Mouse (Mus musculus) heart, embryonic 16.5 days (tissue): Measurements from ENCODE around the gene Cd22. TPM values are rescaled to one million over a fixed set of nuclear protein-coding genes. Genes with fewer than 3 reads are reported as not detected.

Source experiments
- ATAC-seq: fragments of 200-750 bp; cut with Nextera tagmentation; replicated peaks from 2 replicates; pipeline ENCODE4 v1.8.0; 2017; ENCODE audit warnings: moderate number of reproducible peaks; ENCODE audit not compliant: insufficient read depth, low FRiP score; ENCODE audit errors: extremely low read depth
- H3K27ac ChIP-seq: fragments of 300-500 bp; sonication (generic); 2 replicates; pipeline ENCODE4 v1.5.1; 2014; ENCODE audit warnings: mild to moderate bottlenecking, low read length, control low read depth, moderate library complexity
- H3K27me3 ChIP-seq: fragments of 300-500 bp; sonication (generic); 2 replicates; pipeline ENCODE4 v1.6.1; 2014; ENCODE audit warnings: low read length, mixed read lengths; ENCODE audit not compliant: control insufficient read depth, insufficient read depth
- H3K36me3 ChIP-seq: fragments of 300-500 bp; sonication (generic); 2 replicates; pipeline ENCODE4 v1.6.1; 2014; ENCODE audit not compliant: control insufficient read depth, insufficient read depth
- H3K4me1 ChIP-seq: fragments of 300-500 bp; sonication (generic); 2 replicates; pipeline ENCODE4 v1.6.1; 2014; ENCODE audit warnings: low read length, mixed read lengths; ENCODE audit not compliant: control insufficient read depth, insufficient read depth
- H3K4me2 ChIP-seq: fragments of 300-500 bp; sonication (generic); 2 replicates; pipeline ENCODE4 v1.6.1; 2014; ENCODE audit warnings: low read depth, mild to moderate bottlenecking, control low read depth, low read length
- H3K4me3 ChIP-seq: fragments of 300-500 bp; sonication (generic); 2 replicates; pipeline ENCODE4 v1.5.1; 2014; ENCODE audit warnings: mild to moderate bottlenecking, control low read depth, low read length
- H3K9ac ChIP-seq: fragments of 300-500 bp; sonication (generic); 2 replicates; pipeline ENCODE4 v1.6.1; 2014; ENCODE audit warnings: low read length, control low read depth
- H3K9me3 ChIP-seq: fragments of 300-500 bp; sonication (generic); replicated peaks from 2 replicates; pipeline ENCODE4 v1.6.1; 2016; ENCODE audit warnings: low read length; ENCODE audit not compliant: control insufficient read depth
- WGBS: fragments of 180-500 bp; shearing (Covaris S2); extraction: QIAGEN DNeasy Blood & Tissue Kit; methylation state at CpG from one replicate; pipeline ENCODE4 v1.1.7; 2014; 5-methylcytosine and 5-hydroxymethylcytosine counted together
- polyA plus RNA-seq: library from polyadenylated mRNA; unstranded; fragments of >200 nt; fragmentation: Nextera tagmentation; extraction: Ambion mirVana; gene quantifications from 2 replicates; pipeline ENCODE4 v1.2.1, GENCODE M21; 2015

Cd22 gene
- polyA plus RNA-seq, 1 experiment from 2014 or later = 0.14 TPM

DNA sequence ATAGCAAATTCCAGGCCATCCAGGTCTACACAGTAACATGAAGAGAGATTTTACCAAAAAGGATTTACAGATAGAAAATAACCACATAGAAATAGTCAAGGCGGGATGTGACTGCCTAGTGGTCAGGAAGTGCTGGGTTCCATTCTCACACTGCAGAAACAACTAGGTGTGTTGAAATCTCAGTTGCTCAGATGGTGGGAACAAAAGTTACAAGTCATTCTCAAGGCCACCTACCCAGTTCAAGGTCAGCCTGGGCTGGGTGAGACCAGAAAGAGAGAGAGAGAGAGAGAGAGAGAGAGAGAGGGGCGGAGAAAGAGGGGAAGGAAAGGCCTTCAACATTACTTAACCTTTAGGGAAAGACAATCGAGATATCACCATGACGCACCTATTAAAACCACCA is 6.7 kb upstream of the Cd22 start:
- Histone ChIP-seq H3K27me3 (no peaks in the 10 kb centered on the region), H3K4me3 (no peak overlapping the region), H3K9ac (no peak overlapping the region), H3K4me2 (no peak overlapping the region), H3K27ac (no peak overlapping the region), H3K9me3 (no peaks in the 10 kb centered on the region), H3K36me3 (no peaks in the 10 kb centered on the region), H3K4me1 (0 out of 2 replicates have a peak, but pooled peaks cover 3% of the 10 kb centered on the region)
- WGBS = 67% methylated on average over 4 of the region's 4 CpGs
- no peak for ATAC-seq

GRCm38 (mm10) chr7:30884047-30884446 is 3.9 kb upstream of the Cd22 start:
- Histone ChIP-seq H3K36me3 (no peaks in the 10 kb centered on the region), H3K9me3 (no peaks in the 10 kb centered on the region), H3K9ac (no peak overlapping the region), H3K27me3 (no peaks in the 10 kb centered on the region), H3K4me3 (no peak overlapping the region), H3K4me2 (no peak overlapping the region), H3K4me1 (no peaks in the 10 kb centered on the region), H3K27ac (no peak overlapping the region)
- no peak for ATAC-seq

- Histone ChIP-seq H3K4me1 (no peaks in the 10 kb centered on the region), H3K4me3 (no peak overlapping the region), H3K4me2 (no peak overlapping the region), H3K27me3 (no peaks in the 10 kb centered on the region), H3K36me3 (no peaks in the 10 kb centered on the region), H3K27ac (no peak overlapping the region), H3K9me3 (no peaks in the 10 kb centered on the region), H3K9ac (no peak overlapping the region)
- whole genome bisulfite sequencing = 69% methylated on average over 3 of the region's 3 CpGs
- no peak for ATAC-seq
These were observed 1.2 kb upstream of the Cd22 start for GRCm38 (mm10) chr7:30881367-30881766.

- Histone ChIP-seq H3K9me3 (no peaks in the 10 kb centered on the region), H3K27me3 (no peaks in the 10 kb centered on the region), H3K4me2 (no peak overlapping the region), H3K27ac (no peak overlapping the region), H3K9ac (no peak overlapping the region), H3K4me3 (no peak overlapping the region), H3K4me1 (no peaks in the 10 kb centered on the region), H3K36me3 (no peaks in the 10 kb centered on the region)
- ATAC-seq = no peak
- 79% methylated on average over 6 of the region's 6 CpGs for WGBS
These were observed 1.2 kb downstream of the Cd22 start for GRCm38 (mm10) chr7:30878950-30879349.

- Histone ChIP-seq H3K4me2 (peak overlapping the region; percentile 49), H3K27ac (no peak overlapping the region), H3K4me1 (no peaks in the 10 kb centered on the region), H3K36me3 (no peaks in the 10 kb centered on the region), H3K27me3 (peaks cover 9% of the 10 kb centered on the region), H3K4me3 (0 out of 2 replicates have a peak overlapping the region, but pooled peaks have one; percentile 18), H3K9ac (0 out of 2 replicates have a peak overlapping the region, but pooled peaks have one; percentile 29), H3K9me3 (no peaks in the 10 kb centered on the region)
- WGBS = 17% methylated on average over 15 of the region's 15 CpGs
- no peak for ATAC-seq
These were observed 7.1 kb downstream of the Cd22 start for GRCm38 (mm10) chr7:30873083-30873482.

- ATAC-seq = no peak
These were observed 16.8 kb downstream of the Cd22 start for GRCm38 (mm10) chr7:30863386-30863785.

DNA sequence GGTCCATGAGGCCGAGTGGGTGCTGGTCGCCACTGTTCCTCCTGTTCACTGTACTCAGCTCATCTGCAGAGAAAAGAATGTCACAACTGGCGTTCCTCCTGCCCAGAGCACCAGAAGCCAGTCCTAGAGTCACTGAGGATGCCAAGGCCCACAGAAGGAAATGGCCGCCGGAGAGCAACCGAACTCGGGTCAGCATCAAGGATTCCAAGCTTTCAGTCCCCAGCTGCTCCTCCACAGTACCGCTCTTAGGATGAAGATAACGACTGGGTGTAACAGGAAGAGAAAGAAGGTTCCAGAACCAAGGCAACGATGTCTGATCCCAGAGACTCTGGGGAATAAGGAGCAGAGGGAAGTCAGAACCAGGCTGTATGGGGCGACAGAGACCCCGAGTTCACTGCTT is 18.7 kb downstream of the Cd22 start, which contains the start of gene Ffar1:
Gene Ffar1 (minus strand): TSS at position 101 of the 400 bp plus-strand sequence.
- H3K9me3 ChIP-seq = no peaks in the 10 kb centered on the region
- no peak within 1 kb of the TSS for H3K9ac ChIP-seq
- H3K4me1 ChIP-seq = peaks cover 10% of the 10 kb centered on the region; the same call in 1 of the 2 replicates
- peaks cover 15% of the 10 kb centered on the region for H3K27me3 ChIP-seq
- ATAC-seq = no peak
- H3K4me2 ChIP-seq = no peak within 1 kb of the TSS
- H3K27ac ChIP-seq = no peak within 1 kb of the TSS
- H3K36me3 ChIP-seq = no peaks in the 10 kb centered on the region
- 77% methylated on average over 12 of the region's 12 CpGs for WGBS
- no peak within 1 kb of the TSS for H3K4me3 ChIP-seq

More at GRCm38 (mm10) chr7:30863386-30863785, 16.8 kb downstream of the Cd22 start:
- Histone ChIP-seq H3K36me3 (no peaks in the 10 kb centered on the region), H3K9me3 (no peaks in the 10 kb centered on the region), H3K4me1 (peaks cover 10% of the 10 kb centered on the region; the same call in 1 of the 2 replicates), H3K9ac (no peak overlapping the region), H3K4me2 (no peak overlapping the region), H3K27ac (no peak overlapping the region), H3K27me3 (peaks cover 15% of the 10 kb centered on the region), H3K4me3 (no peak overlapping the region)
- 45% methylated on average over 8 of the region's 8 CpGs for WGBS

- H3K4me3 ChIP-seq = no peak overlapping the region
- no peaks in the 10 kb centered on the region for H3K9me3 ChIP-seq
- no peaks in the 10 kb centered on the region for H3K36me3 ChIP-seq
- WGBS = 10% methylated on average over 14 of the region's 16 CpGs
- H3K27ac ChIP-seq = no peak overlapping the region
- peaks cover 19% of the 10 kb centered on the region for H3K27me3 ChIP-seq
- H3K9ac ChIP-seq = no peak overlapping the region
- no peak for ATAC-seq
- peak overlapping the region; percentile 52 for H3K4me2 ChIP-seq
- peaks cover 10% of the 10 kb centered on the region; the same call in 1 of the 2 replicates for H3K4me1 ChIP-seq
These were observed 20.3 kb downstream of the Cd22 start for GRCm38 (mm10) chr7:30859635-30860402.

- H3K4me1 ChIP-seq = peaks cover 10% of the 10 kb centered on the region; the same call in 1 of the 2 replicates
- H3K9me3 ChIP-seq = no peaks in the 10 kb centered on the region
- H3K4me3 ChIP-seq = no peak overlapping the region
- ATAC-seq = no peak; the same call in 1 of the 2 replicates
- no peak overlapping the region for H3K9ac ChIP-seq
- H3K27me3 ChIP-seq = peaks cover 21% of the 10 kb centered on the region
- H3K4me2 ChIP-seq = no peak overlapping the region
- no peaks in the 10 kb centered on the region for H3K36me3 ChIP-seq
- H3K27ac ChIP-seq = no peak overlapping the region
These were observed 20.9 kb downstream of the Cd22 start for GRCm38 (mm10) chr7:30859290-30859634.
